Mouse (Mus musculus) CH12.LX (cell line): ENCODE data around the gene Dennd6a. TPM values are rescaled to one million over a fixed set of nuclear protein-coding genes. Genes with fewer than 3 reads are reported as not detected.
A peak's percentile ranks its signal among the peaks of the same experiment; 100 is the strongest.

Experiments
- DNase-seq: peaks from one replicate; pipeline ENCODE4 v3.0.0-alpha.2; 2013; ENCODE audit errors: extremely low read depth
- H3K27ac ChIP-seq: 2 replicates; pipeline ENCODE4 v1.5.1; 2012; ENCODE audit warnings: low read depth, mild to moderate bottlenecking, control low read depth, moderate library complexity; ENCODE audit not compliant: insufficient read depth
- H3K27me3 ChIP-seq: replicated peaks from 2 replicates; pipeline ENCODE3; 2012; ENCODE audit warnings: inconsistent platforms
- H3K36me3 ChIP-seq, 2 experiments: replicated peaks in 1 of 2; 2 replicates each; pipeline versions ENCODE3 to v1.6.1; 2012; ENCODE audit warnings: inconsistent platforms in 1 of 2, low read length in 1 of 2, mild to moderate bottlenecking in 1 of 2, mixed read lengths in 1 of 2, moderate library complexity in 1 of 2; ENCODE audit not compliant: control insufficient read depth in 1 of 2, insufficient read depth in 1 of 2
- H3K4me1 ChIP-seq, 2 experiments: 2 replicates each; pipeline ENCODE4 v1.6.1; 2012; ENCODE audit warnings: inconsistent platforms in 1 of 2, moderate library complexity in 1 of 2; ENCODE audit not compliant: insufficient read depth in 2 of 2, control insufficient read depth in 1 of 2
- H3K4me2 ChIP-seq: 2 replicates; pipeline ENCODE4 v1.6.1; 2012; ENCODE audit warnings: low read depth, mild to moderate bottlenecking, control low read depth; ENCODE audit not compliant: poor library complexity, insufficient read depth, severe bottlenecking
- H3K4me3 ChIP-seq, 3 experiments: fragments of 150-350 bp in 1 of 3; sonication (generic) in 1 of 3; replicated peaks in 1 of 3; 2 replicates each; pipeline versions ENCODE3 to v1.5.1; 2011 to 2012; ENCODE audit warnings: low read depth in 2 of 3, low read length in 2 of 3, mild to moderate bottlenecking in 2 of 3, moderate library complexity in 2 of 3, control low read depth in 1 of 3, improper control_type of control experiment in 1 of 3, inconsistent platforms in 1 of 3, mixed read lengths in 1 of 3; ENCODE audit not compliant: poor library complexity in 1 of 3
- H3K79me2 ChIP-seq: replicated peaks from 2 replicates; pipeline ENCODE4 v1.6.1; 2012; ENCODE audit warnings: mild to moderate bottlenecking, moderate library complexity; ENCODE audit not compliant: control insufficient read depth, poor library complexity, insufficient read depth, severe bottlenecking; ENCODE audit errors: extremely low read depth
- H3K9ac ChIP-seq: 2 replicates; pipeline ENCODE4 v1.6.1; 2012; ENCODE audit warnings: low read depth, mild to moderate bottlenecking, control low read depth, moderate library complexity; ENCODE audit not compliant: insufficient read depth
- H3K9me3 ChIP-seq: replicated peaks from 2 replicates; pipeline ENCODE3; 2012; ENCODE audit warnings: low read length, inconsistent platforms, mixed read lengths
- BHLHE40 ChIP-seq: IDR thresholded peaks from 2 replicates; pipeline ENCODE4 v1.6.1; 2011; ENCODE audit warnings: mild to moderate bottlenecking, low read depth, low read length, improper control_type of control experiment
- CHD1 ChIP-seq: IDR thresholded peaks from 2 replicates; pipeline ENCODE4 v1.6.1; 2012; ENCODE audit warnings: low read depth, low read length, improper control_type of control experiment, inconsistent platforms
- CHD2 ChIP-seq: IDR thresholded peaks from 2 replicates; pipeline ENCODE4 v1.6.1; 2011; ENCODE audit warnings: low read length, improper control_type of control experiment
- ETS1 ChIP-seq: conservative IDR thresholded peaks from 2 replicates; pipeline ENCODE4 v1.6.1; 2012; ENCODE audit warnings: low read depth, mild to moderate bottlenecking, inconsistent platforms, low read length, improper control_type of control experiment, moderate library complexity
- HCFC1 ChIP-seq: IDR thresholded peaks from 2 replicates; pipeline ENCODE4 v1.6.1; 2012; ENCODE audit warnings: low read depth, mild to moderate bottlenecking, inconsistent platforms, low read length, improper control_type of control experiment
- MAX ChIP-seq: IDR thresholded peaks from 2 replicates; pipeline ENCODE4 v1.6.1; 2011; ENCODE audit warnings: low read length, improper control_type of control experiment
- MEF2A ChIP-seq: IDR thresholded peaks from 2 replicates; pipeline ENCODE4 v1.6.1; 2014; ENCODE audit warnings: low read depth, mild to moderate bottlenecking, inconsistent platforms, low read length, improper control_type of control experiment, borderline replicate concordance
- MXI1 ChIP-seq: IDR thresholded peaks from 2 replicates; pipeline ENCODE4 v1.6.1; 2011; ENCODE audit warnings: mild to moderate bottlenecking, low read depth, low read length, improper control_type of control experiment
- NELFE ChIP-seq: IDR thresholded peaks from 2 replicates; pipeline ENCODE4 v1.6.1; 2011; ENCODE audit warnings: low read depth, low read length, improper control_type of control experiment
- NRF1 ChIP-seq: IDR thresholded peaks from 2 replicates; pipeline ENCODE4 v1.6.1; 2014; ENCODE audit warnings: low read depth, mild to moderate bottlenecking, inconsistent platforms, low read length, improper control_type of control experiment, moderate library complexity
- TBP ChIP-seq: conservative IDR thresholded peaks from 2 replicates; pipeline ENCODE4 v1.6.1; 2011; ENCODE audit warnings: low read depth, low read length, improper control_type of control experiment
- UBTF ChIP-seq: IDR thresholded peaks from 2 replicates; pipeline ENCODE4 v1.6.1; 2012; ENCODE audit warnings: low read depth, mild to moderate bottlenecking, inconsistent platforms, low read length, improper control_type of control experiment, moderate library complexity
- ZMIZ1 ChIP-seq: IDR thresholded peaks from 2 replicates; pipeline ENCODE4 v1.6.1; 2012; ENCODE audit warnings: low read depth, mild to moderate bottlenecking, inconsistent platforms, low read length, improper control_type of control experiment
- ZNF384 ChIP-seq: IDR thresholded peaks from 2 replicates; pipeline ENCODE4 v1.6.1; 2012; ENCODE audit warnings: low read depth, low read length, improper control_type of control experiment, inconsistent platforms
- dilution Hi-C: fragments of 300-500 bp; cut with MboI; formaldehyde crosslinking; loops from 2 replicates; pipeline ENCODE4 v1.14.3; 2020; ENCODE audit warnings: low sequenced_read_pairs; ENCODE audit not compliant: extremely low pct_unique_long_range_greater_than_20kb, extremely low pct_ligation_motif_present
- in situ Hi-C: fragments of 300-500 bp; cut with MboI; formaldehyde crosslinking; loops from 3 replicates; pipeline ENCODE4 v1.14.3; 2019; ENCODE audit warnings: low sequenced_read_pairs, low pct_ligation_motif_present, low pct_unique_long_range_greater_than_20kb, mixed read lengths
- polyA plus RNA-seq: library from polyadenylated mRNA; unstranded; fragments of >175 nt; gene quantifications from 2 replicates; pipeline ENCODE4 v1.2.1, GENCODE M21; 2012; ENCODE audit warnings: low read depth; ENCODE audit not compliant: insufficient read length
- total RNA-seq, 2 experiments: library from RNA; depleted of rRNA; stranded (reverse); fragments of 300-350 nt in 1 of 2; fragments of >200 nt in 1 of 2; gene quantifications; 2 replicates each; pipeline ENCODE4 v1.2.3; 2012 to 2014

The Dennd6a gene
- total and polyA plus RNA-seq, 3 experiments: 6.5 to 22.9 (median 13.0) TPM

DNA sequence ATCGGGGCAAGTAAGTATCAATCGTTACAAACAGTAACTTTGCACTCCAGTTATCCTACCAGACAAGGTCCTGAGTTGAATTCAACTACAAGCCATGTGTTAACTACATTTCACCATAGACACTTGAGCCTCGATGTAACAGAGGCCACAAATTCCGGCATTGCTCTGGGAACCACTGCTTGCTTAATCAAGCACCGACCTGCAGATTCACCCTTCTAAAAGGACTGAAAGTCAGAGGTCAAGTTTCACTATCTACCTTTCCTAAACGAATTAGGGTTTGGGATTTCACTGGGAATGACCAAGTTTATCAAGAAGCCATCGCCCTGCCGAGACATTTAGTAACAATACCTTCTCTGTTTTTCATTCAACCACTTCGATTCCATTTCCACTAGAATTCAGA, 40.9 kb upstream of the Dennd6a start:
- no peak for DNase-seq
- Histone ChIP-seq H3K27me3 (no peaks in the 10 kb centered on the region), H3K9me3 (no peaks in the 10 kb centered on the region), H3K4me2 (peak overlapping the region; percentile 91), H3K36me3 (peaks cover 0 to 24% of the 10 kb centered on the region in 2 experiments), H3K4me1 (peaks cover 0 to 40% of the 10 kb centered on the region in 2 experiments; a peak in 2 of 4 replicates), H3K79me2 (peaks cover 56% of the 10 kb centered on the region), H3K4me3 (peak overlapping the region; percentile 74 to 100 (median 95)), H3K9ac (peak overlapping the region; percentile 96; the same call in 1 of the 2 replicates), H3K27ac (no peak overlapping the region)
- in situ Hi-C loops: no loop called here
- dilution Hi-C loops: no loop called here
- TF ChIP-seq MEF2A: no peak
- TF ChIP-seq TBP: 0 out of 2 replicates have a peak, but pooled peaks have one; percentile 21
- TF ChIP-seq, all 38 proteins: peak for 1

DNA sequence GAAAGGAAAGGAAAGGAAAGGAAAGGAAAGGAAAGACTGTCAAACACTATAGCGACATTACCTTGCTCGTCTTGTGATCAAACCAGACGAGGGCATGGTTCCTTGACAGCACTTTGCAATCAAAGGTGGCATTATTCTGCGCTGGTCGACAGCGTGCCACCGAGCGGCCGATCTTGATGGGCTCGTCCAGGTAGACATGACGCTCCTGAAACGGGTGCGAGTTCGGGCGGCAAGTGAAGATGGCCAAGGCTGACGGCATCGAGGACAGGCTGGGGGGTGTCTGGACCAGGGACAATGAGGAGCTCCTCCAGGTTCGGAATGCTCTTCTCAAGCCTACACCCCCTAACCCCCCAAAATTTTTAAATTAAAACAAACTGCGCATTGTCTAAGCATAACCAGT, 40.4 kb upstream of the Dennd6a start:
- Histone ChIP-seq H3K4me3 (peak overlapping the region; percentile 74 to 100 (median 95)), H3K79me2 (peaks cover 56% of the 10 kb centered on the region), H3K4me2 (peak overlapping the region; percentile 91), H3K27ac (peak overlapping the region; percentile 3; the same call in 1 of the 2 replicates), H3K36me3 (peaks cover 0 to 21% of the 10 kb centered on the region in 2 experiments), H3K9me3 (no peaks in the 10 kb centered on the region), H3K27me3 (no peaks in the 10 kb centered on the region), H3K9ac (peak overlapping the region; percentile 96), H3K4me1 (peaks cover 0 to 37% of the 10 kb centered on the region in 2 experiments; a peak in 2 of 4 replicates)
- in situ Hi-C loops (no loop called here), dilution Hi-C loops (no loop called here)
- DNase-seq: no peak
- TF ChIP-seq BHLHE40: no peak
- TF ChIP-seq CHD1: 0 out of 2 replicates have a peak, but pooled peaks have one; percentile 6

DNA sequence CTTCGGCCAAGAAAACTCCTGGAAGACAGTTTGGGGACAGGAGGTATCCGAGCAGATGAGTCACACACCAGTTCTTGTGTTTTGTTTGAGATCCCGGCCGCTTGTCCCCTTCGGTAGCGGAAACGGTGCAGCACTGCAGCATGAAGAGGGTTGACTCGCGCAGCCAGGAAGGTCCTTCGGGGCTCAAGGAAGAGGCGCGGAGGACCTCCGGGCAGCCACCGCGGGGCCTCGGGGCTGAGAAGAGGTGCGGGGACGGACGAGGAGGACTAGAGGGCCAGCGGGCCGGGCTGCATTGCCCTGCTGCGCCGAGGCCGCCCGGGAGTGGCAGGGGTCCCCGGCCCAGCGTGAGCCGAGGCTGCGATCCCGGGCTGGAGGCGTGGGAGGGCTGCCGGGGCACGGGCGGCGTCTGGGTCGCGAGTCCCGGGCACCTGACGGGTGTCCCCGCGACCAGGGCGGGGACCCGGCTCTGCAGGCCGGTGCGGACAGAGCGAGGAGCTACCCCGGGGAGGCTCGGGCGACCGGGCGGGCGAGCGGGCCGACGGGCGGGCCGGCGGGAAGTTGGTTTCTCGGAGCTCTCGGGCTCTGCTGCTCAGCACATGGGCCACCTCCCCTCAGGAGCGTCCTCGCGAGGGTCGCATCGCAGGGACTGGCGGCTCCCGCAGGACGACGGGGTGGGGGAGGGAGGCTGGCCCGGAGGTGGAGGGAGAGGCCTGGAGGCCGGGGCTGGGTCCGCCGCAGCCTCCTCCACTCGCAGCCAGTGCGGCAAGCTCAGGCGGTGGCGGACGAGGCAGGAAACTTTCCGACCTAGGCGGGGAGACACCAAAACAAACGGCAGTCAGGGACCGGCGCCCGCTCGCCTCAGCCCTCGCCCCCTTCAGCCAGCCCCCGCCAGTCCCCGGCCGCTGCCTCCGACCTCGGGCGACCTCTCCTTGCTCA, 39.6 kb upstream of the Dennd6a start:
- dilution Hi-C loops: no loop called here
- Histone ChIP-seq H3K79me2 (peaks cover 47% of the 10 kb centered on the region), H3K36me3 (peaks cover 0 to 14% of the 10 kb centered on the region in 2 experiments), H3K9me3 (no peaks in the 10 kb centered on the region), H3K9ac (peak overlapping the region; percentile 96), H3K27ac (peak overlapping the region; percentile 84), H3K4me1 (peaks cover 0 to 29% of the 10 kb centered on the region in 2 experiments; a peak in 2 of 4 replicates), H3K27me3 (no peaks in the 10 kb centered on the region), H3K4me2 (peak overlapping the region; percentile 91), H3K4me3 (peak overlapping the region; percentile 74 to 100 (median 95))
- TF ChIP-seq ZNF384: no peak
- no peak for TF ChIP-seq ETS1
- no peak for TF ChIP-seq MXI1
- TF ChIP-seq ZMIZ1: 0 out of 2 replicates have a peak, but pooled peaks have one; percentile 32
- TF ChIP-seq HCFC1: no peak
- no peak for TF ChIP-seq CHD2
- TF ChIP-seq NRF1: 0 out of 2 replicates have a peak, but pooled peaks have one; percentile 33
- no peak; the same call in 1 of the 2 replicates for TF ChIP-seq CHD1
- TF ChIP-seq NELFE: no peak
- TF ChIP-seq MAX: no peak
- TF ChIP-seq UBTF: peak; percentile 67; the same call in 1 of the 2 replicates
- DNase-seq: peak; percentile 53
- in situ Hi-C loops: no loop called here
